Mouse (Mus musculus) E14TG2a.4 (cell line): ENCODE results near the gene Slc9a8.

Experiments
- H3K27me3 ChIP-seq: 2 replicates; pipeline ENCODE4 v1.6.1; 2014; ENCODE audit warnings: low read length, control low read depth; ENCODE audit not compliant: insufficient read depth
- H3K36me3 ChIP-seq: 2 replicates; pipeline ENCODE4 v1.6.1; 2014; ENCODE audit warnings: low read length, control low read depth; ENCODE audit not compliant: insufficient read depth
- H3K4me1 ChIP-seq: replicated peaks from 2 replicates; pipeline ENCODE4 v1.6.1; 2014; ENCODE audit warnings: low read depth, low read length, control low read depth
- H3K4me3 ChIP-seq: replicated peaks from 2 replicates; pipeline ENCODE4 v1.5.1; 2014; ENCODE audit warnings: mild to moderate bottlenecking, low read length
- H3K9me3 ChIP-seq: 2 replicates; pipeline ENCODE4 v1.6.1; 2014; ENCODE audit warnings: low read length, control low read depth
- CTCF ChIP-seq: conservative IDR thresholded peaks from 2 replicates; pipeline ENCODE4 v1.5.1; 2014; ENCODE audit warnings: low read length
- NANOG ChIP-seq: IDR thresholded peaks from 2 replicates; pipeline ENCODE4 v1.6.1; 2014; ENCODE audit warnings: borderline replicate concordance, low read length, mixed read lengths
- POU5F1 ChIP-seq: IDR thresholded peaks from 2 replicates; pipeline ENCODE4 v1.6.1; 2014; ENCODE audit warnings: low read length, borderline replicate concordance

Gene Slc9a8

DNA sequence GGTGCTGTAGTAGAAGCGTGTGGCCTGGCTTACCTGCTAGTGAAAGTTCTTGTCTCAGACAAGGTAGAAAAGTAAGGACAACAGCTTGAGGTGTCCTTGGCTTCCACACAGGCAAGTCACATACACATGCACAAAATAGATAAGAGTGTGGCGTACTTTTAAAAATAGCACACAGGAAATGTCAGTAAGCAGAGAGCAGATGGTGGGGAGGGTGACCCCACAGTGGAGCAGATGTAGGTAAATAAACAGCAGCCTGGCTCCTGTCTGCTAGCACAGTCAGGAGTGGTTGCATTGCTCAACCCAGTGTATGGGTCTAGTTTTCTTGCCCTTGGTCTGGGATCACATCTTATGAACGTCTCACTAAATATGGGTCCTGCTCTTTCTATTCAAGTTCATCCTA lies 89.0 kb downstream of the Slc9a8 start:
- Histone ChIP-seq H3K27me3 (no peaks in the 10 kb centered on the region), H3K9me3 (no peaks in the 10 kb centered on the region), H3K36me3 (peaks cover 100% of the 10 kb centered on the region), H3K4me1 (peaks cover 33% of the 10 kb centered on the region), H3K4me3 (no peak overlapping the region)
- TF ChIP-seq CTCF (no peak), NANOG (no peak), POU5F1 (no peak)

DNA sequence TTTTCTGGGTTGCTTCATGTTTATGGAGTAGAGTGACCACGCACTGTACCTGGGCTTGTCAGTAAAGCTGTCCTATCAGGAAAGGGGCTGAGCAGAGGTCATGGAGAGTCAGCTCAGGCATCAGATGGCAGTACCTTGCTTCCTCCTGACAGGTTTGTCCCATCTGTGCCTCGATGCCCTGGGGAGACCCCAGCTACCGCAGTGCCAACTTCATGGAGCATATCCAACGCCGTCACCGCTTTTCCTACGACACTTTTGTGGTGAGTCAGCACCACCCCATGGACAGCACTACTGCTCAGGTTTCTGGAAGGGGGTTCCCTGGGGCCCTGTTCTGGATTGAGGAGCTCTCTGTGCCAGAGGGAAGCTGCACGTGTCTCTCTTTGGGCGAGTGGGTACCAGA lies 90.9 kb downstream of the Slc9a8 start:
- Histone ChIP-seq H3K4me3 (no peak overlapping the region), H3K4me1 (peaks cover 14% of the 10 kb centered on the region), H3K9me3 (no peaks in the 10 kb centered on the region), H3K27me3 (no peaks in the 10 kb centered on the region), H3K36me3 (peaks cover 100% of the 10 kb centered on the region)
- TF ChIP-seq POU5F1 (no peak), NANOG (no peak), CTCF (no peak)

DNA sequence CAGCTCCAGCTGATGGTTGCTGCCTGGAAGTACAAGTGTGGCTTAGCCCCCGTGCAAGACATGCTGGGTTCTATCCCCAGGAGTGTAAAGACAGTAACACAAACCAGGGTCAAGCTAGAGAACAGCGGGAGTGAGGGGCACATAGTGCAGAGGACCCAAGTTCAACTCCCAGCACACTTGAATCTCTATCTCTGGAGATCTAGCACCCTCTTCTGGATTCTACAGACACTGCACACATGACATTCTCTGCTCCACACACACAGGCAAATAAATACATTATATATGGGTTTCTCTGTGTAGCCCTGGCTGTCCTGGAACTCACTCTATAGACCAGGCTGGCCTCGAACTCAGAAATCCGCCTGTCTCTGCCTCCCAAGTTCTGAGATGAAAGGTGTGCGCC lies 91.5 kb downstream of the Slc9a8 start:
- Histone ChIP-seq H3K4me1 (peaks cover 8% of the 10 kb centered on the region), H3K27me3 (no peaks in the 10 kb centered on the region), H3K9me3 (no peaks in the 10 kb centered on the region), H3K36me3 (peaks cover 100% of the 10 kb centered on the region), H3K4me3 (no peak overlapping the region)
- no peak for TF ChIP-seq NANOG
- peak; percentile 18 for TF ChIP-seq CTCF

DNA sequence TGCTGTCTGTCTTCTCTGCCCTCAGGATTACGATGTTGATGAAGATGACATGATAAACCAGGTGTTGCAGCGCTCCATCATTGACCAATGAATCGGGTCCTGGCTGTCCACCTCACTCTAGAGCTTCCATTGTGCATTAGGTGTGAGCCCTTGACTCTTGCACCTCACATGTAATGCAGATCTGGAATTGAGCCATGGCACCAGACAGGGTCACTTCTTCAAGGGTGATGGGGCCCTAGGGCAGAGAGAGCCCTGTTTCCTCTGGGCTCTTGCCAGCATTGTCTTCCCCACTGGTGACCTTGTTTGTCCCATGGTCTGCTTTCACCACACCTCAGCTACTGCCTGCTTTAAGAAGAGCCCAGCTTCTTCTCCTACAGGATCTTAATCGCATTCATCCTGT lies 93.1 kb downstream of the Slc9a8 start:
- H3K27me3 ChIP-seq = no peaks in the 10 kb centered on the region
- H3K9me3 ChIP-seq = no peaks in the 10 kb centered on the region
- no peak overlapping the region for H3K4me3 ChIP-seq
- peaks cover 9% of the 10 kb centered on the region for H3K4me1 ChIP-seq
- H3K36me3 ChIP-seq = peaks cover 92% of the 10 kb centered on the region
- TF ChIP-seq CTCF (no peak), POU5F1 (no peak), NANOG (no peak)

DNA sequence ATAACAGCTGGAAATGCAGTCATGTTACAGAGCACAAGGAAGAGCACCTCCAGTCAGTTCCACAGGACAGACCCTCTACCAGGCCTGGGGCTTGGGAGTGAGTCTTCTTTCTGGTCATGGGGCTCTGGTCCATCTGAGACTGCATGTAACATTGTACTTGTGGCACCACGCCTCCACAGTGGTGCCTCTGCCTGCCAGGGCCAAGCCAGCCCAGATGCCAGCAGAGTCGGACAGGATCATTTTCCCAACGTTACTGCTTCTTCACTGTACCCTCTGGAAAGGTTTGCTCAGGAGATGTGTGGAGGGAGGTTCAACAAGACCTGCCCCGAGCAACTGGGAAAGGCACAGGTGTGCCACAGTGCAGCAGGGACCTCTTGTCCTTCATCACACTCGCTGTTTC lies 94.2 kb downstream of the Slc9a8 start:
- TF ChIP-seq NANOG (no peak), POU5F1 (no peak), CTCF (no peak)
- Histone ChIP-seq H3K4me3 (no peak overlapping the region), H3K4me1 (peaks cover 10% of the 10 kb centered on the region), H3K36me3 (peaks cover 81% of the 10 kb centered on the region), H3K27me3 (no peaks in the 10 kb centered on the region), H3K9me3 (no peaks in the 10 kb centered on the region)

DNA sequence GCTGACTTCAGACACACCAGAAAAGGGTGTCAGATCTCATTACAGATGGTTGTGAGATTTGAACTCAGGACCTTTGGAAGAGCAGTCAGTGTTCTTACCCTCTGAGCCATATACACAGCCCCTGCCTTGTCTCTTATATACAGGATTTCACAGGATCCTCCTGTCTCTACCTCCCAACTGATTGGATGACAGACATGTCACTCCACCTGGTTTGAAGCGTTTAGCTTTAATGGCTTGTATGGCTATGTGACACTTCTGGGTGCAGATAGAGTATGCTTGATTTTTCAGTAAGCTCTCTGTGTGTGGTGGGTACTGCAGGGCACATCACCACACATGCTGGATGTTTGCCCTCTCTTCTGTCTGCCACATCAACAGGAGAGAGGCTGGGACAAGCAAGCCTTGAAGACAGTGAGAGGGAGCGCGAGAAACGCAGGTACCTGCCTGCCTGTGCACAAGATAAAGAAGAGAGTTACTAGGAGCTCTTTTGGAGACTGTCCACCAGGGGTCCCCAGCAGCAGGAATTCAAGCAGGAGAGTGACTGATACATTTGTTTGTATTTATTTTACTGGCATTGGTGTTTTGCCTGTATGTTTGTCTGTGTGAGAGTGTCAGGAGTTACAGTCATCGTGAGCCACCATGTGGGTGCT lies 98.2 kb downstream of the Slc9a8 start:
- peaks cover 8% of the 10 kb centered on the region for H3K4me1 ChIP-seq
- H3K27me3 ChIP-seq = no peaks in the 10 kb centered on the region
- H3K36me3 ChIP-seq = peaks cover 41% of the 10 kb centered on the region
- no peak overlapping the region for H3K4me3 ChIP-seq
- TF ChIP-seq POU5F1 (no peak), CTCF (peak; percentile 48)
- no peaks in the 10 kb centered on the region for H3K9me3 ChIP-seq
